Mouse (Mus musculus) thymus, postnatal 4 days (tissue): ENCODE results near the gene Olfr1298.

Experiments
- DNase-seq: peaks from one replicate; pipeline ENCODE4 v3.0.0; 2021

Gene Olfr1298

DNA sequence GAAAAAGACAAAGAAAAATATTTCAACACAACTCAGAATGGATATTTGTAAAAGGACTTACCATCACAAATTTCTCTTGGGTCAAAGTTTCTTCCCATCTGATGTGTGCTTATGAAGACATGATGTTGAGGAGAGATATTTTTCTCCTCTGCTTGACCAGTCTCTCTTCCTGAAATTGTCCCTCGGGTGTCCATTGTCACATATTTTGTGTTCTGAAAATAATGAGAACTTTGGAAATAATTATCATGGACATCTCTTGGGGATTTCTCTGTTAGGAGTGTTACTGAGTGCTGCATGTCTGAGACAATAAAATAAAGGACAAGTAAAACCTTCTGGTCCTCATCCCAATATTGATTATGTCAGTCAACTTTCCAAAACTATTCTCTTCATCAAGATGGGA is at the start of gene Olfr1298:
Olfr1298 (minus strand) TSS at position 101 of the 400 bp plus-strand sequence.
- no peak for DNase-seq

DNA sequence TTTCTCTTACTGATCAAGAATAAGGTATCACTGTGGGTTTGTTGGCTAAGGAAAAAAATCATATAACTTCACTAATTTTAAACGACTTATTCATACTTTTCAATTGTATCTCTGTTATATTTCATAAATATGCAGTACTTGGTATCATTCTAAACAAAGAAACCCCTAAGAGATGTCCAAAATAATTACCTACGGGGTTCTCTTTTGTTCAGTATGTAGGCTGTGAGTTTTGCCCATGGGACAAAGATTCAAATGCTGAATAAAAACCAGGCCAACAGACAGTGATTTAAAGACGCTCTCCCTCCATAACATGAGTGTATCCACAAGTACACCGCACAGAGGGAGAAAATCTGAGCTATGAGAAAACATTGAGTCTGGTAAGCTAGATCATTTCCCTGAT is 12.1 kb upstream of the Olfr1298 start, which contains the start of gene Olfr1299:
Olfr1299 (plus strand) TSS at position 301 of the 400 bp plus-strand sequence.
- no peak for DNase-seq

DNA sequence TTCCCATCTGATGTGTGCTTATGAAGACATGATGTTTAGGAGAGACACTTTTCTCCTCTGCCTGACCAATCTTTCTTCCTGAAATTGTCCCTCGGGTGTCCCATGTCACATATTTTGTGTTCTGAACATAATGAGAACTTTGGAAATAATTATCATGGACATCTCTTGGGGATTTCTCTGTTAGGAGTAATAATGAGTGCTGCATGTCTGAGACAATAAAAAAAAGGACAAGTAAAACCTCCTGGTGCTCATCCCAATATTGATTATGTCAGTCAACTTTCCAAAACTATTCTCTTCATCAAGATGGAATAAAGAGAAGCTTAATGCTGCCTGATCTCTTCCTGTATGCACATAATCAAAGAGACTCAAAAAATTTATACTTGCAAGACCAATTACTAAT is 22.6 kb downstream of the Olfr1298 start, which contains the start of gene Olfr1297:
Olfr1297 (minus strand) TSS at position 101 of the 400 bp plus-strand sequence.
- no peak for DNase-seq
